Mouse (Mus musculus) brain, adult 2 months (tissue): ENCODE measurements around the gene Rsf1.

Source experiments
- DNase-seq: peaks from one replicate; pipeline ENCODE4 v3.0.0; 2011; ENCODE audit warnings: low read depth, low spot score

The Rsf1 gene

DNA sequence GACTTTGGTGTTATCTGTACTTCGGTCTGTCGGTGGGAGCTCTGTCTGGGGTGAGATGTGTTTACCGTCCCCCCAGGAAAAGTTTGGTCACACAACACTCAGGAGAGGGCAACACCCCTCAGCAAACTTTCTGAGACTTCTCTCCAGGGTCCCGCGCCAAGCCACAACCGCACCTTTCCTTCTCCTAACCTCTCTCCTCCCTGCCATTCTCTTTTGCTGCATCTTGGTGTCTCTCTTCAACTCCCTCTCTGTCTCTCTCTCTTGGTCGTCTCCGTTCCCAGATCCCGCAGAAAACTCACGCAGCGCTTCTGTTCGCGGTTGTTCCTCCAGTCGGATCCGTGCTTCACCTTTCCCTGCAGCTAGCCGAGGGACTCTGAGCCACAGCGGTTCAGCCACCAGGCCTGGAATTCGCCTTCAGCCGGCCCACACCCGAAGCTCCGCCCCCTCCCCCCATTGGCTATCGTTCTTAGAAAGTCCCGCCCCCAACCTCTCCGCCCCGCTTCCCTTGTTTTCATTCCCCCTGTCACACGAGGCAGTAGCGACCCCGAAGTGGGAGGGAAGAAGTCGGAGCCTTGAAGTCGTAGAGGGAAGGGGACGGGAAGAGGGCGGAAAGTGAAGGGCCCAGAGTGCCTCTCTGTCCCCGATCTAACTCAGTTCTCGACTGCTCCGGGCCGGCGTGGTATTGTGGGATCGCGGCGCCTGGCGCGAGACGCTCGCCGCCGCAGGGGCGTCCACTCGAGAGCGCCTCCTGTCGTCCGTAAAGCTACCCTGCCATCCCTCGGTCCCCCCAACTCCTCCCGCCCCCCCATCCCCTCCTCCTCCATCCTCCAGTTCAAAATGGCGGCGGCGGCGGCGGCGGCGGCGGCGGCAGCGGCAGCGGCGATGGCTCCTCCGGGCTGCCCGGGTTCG lies at the start of gene Rsf1, which contains the start of gene Aamdc:
TSS of gene Rsf1 (plus strand) at position 823 of the 909 bp plus-strand sequence.
TSS of gene Aamdc (minus strand) at position 431 of the 909 bp plus-strand sequence.
- peak; percentile 100 for DNase-seq

DNA sequence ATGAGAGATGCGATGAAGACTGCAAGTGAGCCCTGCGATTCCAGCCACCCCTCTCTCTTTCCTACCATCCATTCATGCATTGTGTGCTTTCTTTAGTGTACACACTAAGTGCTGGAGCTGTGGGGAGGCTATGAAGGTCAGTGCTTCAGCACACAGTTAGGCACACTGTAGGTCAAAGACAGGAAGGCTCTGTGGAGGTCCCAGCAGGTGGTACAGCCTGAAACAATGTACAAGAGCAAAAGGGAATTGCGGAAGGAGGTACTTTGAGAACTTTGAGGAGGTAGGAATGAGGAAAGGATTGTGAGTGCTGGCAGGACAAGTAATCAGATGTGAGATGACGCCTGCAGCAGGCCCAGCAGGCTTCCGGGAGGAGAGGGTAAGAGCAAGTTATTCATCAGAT lies 44.2 kb upstream of the Rsf1 start:
- no peak for DNase-seq

DNA sequence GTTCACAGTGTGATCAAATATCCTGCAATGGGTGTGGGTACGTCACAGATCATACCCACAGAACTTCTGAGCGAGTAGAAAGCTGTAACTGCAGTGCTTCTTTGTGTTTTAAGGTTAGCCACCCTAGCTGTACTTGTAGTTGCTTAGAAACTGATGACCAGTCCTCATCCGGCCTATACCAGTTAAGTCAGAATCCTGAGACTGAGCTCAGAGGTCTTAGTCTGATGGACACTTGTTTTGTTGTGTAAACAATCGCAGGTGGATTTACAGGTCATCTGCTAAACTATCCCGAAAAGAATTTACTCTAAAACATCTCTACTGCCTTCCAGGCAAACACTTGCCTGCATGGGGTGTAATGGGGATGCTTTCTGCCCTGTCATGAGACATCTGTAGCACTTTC lies 43.1 kb upstream of the Rsf1 start:
- no peak for DNase-seq

DNA sequence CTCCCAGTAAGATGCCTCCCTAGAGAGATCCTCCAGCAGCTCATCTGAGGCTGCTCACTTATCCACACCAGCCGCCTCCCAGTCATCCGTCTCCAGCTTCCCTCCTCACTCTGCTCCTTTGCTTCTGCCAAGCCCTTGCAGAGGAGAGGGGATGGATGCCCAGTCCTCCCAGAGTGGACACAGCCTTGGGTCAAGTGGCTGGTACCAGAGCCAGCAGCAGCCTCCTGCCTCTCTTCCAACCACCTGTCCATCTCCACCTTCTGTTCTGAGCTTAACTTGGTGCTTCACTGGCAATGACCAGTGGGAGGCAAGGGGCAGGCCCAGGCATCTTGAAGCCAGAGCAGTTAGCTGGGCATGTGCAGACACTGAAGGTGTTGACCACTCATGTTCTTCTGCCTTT lies 33.2 kb upstream of the Rsf1 start:
- peak; percentile 77 for DNase-seq

DNA sequence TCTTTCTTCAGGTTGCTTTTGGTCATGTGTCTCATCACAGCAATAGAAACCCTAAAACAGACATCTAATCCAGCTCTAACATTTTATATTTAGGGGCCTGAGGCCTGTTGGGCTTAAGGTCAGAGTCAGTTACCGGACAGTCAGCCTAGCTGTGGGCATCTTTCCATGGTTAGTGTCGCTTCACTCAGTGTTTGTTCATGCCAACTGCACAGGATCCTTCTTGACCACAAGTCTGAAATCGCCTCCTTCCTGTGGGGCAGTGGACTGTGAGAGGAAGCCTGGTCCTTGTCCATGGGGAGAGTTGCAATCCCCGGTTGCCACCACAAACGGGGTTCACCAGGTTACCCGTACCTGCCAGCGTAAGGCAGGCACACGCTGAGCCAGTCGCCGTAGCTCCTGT lies 30.4 kb upstream of the Rsf1 start:
- no peak for DNase-seq

DNA sequence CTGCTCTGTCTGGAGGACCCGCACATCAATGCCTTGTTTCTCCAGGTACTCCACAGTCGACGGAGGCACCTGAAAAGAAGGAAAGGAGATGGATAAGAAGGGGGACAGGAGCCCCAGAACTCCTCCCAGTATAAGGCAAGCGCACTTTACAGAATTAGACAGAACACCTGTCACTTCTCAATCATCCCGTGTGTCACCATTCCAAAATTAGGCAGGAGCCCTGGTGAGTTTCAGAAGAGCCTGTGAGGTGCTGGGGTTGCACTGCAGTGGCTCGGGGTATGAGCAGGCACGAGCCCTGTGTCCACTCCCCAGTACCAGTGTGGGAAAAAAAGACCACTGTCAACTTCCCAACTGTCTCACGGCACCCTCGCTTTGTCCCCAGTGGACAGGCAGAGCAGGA lies 29.0 kb upstream of the Rsf1 start:
- DNase-seq = no peak

DNA sequence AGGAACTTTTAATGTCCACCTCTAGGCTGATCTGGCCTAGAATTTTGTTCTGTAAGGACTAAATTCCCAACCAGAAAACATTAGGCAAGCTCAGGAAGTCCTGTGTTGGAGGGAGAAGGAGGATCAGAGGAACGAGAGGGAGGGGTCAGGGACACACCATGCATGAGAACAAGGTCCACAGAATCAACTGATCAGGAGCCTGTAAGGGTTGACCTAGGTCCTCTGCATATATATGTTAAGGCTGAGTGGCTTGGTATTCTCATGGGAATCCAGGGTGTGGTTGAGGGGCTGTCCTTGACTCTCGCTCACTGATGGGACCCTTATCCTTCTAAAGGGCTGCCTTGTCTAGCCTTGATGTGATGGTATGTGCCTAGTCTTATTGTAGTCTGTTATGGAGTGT lies 16.1 kb upstream of the Rsf1 start:
- DNase-seq = no peak

DNA sequence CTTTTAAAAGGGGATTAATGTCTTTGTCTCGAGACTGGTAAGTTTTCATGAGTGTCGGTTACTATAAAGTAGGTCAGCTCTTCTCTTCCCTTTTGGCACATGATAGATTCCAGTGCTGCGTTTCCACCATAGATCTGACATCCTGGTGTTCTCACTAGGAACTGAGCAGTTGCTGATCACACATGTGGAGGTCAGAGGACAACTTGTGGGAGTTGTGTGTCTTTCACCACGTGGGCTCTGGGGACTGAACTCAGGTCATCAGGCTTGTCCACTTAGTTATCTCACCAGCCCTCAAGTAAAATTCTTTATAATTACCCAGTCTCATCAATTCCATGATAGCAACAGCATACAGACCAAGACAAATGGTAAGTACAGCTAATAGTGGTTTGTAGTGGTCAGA lies 10.3 kb upstream of the Rsf1 start:
- no peak for DNase-seq

DNA sequence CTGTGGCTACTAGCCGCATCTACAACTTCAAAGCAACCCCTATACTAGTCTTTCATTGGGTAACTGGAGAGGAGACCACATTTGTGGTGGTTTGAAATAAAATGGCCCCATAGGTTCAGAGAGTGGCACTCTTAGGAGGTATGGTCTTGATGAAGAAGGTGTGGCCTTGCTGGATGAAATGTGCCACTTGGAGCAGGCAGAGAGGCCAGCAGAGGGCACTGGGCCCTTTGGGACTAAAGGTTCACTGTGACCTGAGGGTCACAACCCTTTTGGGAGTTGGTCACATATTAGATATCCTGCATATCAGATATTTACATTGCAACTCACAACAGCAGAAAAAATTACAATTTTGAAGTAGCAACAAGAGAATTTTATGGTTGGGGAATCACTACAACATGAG lies 9.3 kb upstream of the Rsf1 start:
- DNase-seq = no peak

DNA sequence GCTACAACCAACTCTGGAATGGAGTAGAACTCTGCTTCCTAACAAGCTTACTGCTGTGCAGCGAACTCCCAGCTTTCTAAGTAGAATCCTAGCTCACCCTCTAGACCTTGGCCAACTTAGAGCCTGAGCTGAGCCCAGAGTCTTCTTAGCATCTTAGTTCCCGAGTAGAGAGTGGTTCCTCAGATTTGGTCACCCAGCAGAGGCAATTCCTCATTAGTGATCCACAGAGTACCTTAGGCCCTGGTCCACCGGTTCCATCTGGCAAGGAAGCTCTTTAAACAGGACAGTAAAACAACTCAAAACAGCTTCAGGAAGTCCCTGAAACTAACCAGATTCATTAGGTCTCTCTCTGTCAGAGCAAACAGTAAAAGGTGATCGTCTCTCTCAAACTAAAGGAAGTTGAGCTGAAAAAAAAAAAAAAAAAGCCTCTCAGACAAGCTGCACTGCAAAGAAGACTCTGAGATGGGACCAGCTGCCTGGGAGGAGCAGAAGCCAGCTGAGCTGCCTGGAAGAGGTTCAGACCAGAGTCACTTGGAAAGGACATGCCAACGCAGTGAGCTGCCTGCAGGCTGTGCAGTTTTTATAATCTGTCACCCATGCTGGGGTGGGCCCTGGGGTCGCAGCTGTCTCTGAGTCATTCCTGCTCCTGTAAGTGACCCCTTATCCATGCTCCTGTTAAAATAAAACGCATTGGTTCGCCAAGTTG lies 1.2 kb upstream of the Rsf1 start:
- DNase-seq = peak; percentile 73

DNA sequence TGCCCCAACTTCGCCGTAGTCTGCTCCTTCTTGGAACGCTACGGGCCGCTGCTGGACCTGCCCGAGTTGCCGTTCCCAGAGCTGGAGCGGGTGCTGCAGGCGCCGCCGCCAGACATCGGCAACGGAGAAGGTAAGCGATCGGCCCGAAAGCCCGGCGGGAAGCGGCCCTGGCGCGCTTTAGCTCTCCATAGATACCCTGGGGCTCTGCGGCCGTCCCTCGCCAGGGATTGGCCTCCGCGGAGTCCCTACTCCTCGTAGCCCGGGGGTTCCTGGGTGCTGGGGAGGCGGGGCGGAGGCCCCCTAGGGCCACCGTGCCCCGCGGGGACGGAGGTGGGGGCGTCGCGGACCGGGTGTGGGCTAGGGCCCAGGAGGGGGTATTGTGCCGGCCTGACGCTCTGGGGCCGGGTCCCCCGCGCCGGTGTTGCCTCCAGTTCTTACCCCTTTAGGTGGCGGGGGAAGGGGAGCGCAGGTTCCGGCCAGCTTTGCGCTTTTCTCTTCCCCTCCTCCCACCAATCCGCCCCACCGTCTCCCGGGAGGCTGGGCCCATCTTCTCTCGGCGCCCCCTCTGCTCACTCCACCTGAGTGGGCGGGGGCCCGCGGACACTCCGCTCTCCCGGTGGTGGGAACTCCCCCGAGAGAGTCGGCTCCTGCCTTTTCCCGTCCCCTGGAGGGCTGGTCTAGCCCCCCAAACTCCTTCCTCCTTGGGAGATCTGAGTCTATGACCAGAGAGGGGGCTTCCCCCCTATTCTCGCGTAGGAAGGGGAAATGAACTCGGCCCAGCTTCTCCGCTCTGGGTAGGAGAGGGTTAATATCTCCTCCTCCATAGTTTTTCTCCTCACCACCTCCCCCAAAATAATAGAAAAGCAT lies 520 bp downstream of the Rsf1 start:
- DNase-seq = peak; percentile 38

DNA sequence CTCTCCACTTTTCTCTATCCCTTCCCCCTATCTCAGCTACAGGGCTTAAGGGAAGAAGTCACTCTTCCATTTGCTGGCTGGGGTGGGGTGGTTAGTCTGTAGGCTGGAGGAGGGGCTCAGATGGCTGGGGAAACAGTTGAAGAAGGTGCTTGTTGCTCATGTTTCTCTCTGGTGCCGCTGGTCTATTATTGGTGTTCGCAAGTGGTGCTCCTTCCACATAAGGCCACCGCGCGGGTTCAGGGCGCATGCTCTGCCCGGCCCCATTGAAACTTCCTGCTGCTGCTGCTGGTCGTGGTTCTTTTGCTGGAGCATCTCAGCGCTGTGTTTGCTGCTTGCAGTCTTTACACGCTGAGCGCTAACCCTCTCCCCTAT lies 1.1 kb downstream of the Rsf1 start:
- DNase-seq = peak; percentile 96

DNA sequence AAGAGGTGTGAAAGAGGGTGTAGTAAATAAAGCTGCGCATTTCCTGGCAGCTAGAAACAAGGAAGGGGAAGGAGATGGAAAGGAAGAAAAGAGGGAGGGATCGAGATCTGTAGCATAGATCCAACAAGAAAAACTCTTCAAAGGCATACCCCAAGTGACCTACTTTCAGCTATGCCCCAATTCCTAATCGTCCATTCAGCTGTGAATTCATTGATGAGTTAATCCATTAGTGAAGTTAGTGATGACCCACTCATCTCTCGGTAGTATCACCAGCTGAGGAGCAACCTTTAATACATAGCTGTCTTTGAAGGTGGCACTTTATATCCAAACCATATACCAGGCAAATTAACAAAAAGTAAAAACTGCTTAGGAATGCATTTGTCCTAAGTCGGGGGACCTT lies 8.8 kb downstream of the Rsf1 start:
- DNase-seq = no peak

DNA sequence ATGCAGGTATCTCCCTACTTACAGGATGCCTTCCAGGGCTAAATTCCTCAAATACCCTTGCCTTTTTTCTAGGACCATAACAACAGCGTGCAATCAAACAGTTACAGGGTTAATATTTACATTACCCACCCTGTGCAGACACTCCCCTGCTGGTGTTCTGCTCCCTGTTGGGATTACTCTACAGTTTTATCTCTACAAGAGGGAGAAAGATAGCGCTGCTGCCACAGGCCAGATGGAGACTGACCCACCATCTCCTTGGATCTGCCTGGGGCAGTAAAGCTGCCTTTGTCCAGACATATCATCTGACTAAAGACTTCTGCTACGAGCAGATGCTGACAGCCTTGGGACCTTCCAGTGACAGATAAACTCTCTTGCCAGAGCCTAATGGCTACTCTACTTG lies 10.8 kb downstream of the Rsf1 start:
- no peak for DNase-seq

DNA sequence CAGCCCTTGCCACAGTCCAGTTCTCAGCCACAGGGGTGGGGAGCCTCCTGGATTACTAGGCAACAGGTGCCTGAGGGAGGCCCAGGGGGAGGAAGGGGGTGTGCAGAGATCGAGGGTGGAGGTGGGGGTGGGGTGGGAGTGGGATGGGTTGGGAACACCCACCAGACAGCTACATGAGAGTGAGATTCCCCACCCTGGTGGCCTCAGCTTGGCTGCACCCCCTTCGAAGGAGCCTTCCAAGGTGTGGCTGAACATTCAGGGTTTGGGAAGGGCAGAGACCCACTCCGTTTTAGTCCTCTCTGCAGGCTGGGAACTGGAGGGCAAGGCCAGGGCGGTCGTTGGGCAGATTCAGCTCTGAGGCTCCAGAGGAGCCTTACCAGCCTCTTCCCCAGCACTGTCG lies 11.6 kb downstream of the Rsf1 start:
- DNase-seq = no peak

DNA sequence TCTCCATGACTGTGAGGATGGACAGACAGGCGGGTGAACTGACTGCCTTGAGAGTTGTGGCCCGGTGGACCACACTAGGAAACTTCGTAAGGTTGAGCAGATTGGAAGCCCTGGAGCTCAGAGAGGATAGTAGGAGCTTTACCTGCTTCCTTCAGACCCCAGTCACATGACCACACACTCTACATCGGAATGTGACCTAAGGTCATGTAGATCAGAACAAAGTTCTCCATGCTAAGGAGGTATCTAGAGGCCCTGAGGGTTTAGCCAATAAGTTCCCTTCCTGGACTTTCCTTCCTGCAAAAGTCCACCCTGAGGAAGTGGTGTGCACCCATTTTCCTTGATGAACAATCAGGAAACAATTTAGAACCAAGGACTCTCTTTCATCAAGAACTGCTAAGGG lies 12.7 kb downstream of the Rsf1 start:
- DNase-seq = no peak

DNA sequence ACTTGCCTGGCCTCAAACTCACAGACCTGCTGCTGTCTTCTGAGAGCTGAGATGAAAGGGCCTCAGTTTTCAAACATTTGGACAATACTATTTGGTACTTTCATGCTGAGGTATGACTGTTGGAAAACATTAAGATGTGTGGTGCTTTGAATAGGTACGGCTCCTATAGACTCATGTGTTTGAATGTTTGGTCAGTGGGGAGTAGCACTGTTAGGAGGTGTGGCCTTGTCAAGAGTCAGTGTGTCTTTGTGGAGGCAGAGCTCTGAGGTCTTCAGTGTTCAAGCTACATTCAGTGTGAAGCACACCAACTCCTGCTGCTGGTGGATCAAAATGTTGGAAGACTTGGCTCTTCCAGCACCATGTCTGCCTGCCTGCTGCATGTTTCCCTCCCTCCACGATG lies 13.8 kb downstream of the Rsf1 start:
- no peak for DNase-seq

DNA sequence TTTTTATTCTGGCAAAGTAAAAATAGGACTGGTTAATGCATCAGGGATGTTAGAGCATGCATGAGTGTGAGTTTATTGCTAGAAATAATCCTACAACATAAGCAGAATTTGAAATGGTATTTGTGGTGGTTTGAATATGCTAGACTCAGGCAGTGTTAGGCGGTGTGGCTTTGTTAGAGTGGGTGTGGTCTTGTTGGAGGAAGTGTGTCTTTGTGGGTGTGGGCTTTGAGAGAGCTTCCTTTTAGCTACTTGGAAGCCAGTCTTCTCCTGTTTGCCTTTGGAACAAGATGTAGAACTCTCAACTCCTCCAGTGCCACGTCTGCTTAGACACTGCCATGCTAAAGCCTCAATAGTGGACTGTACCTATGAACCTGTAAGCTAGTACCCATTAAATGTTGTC lies 18.9 kb downstream of the Rsf1 start:
- no peak for DNase-seq

DNA sequence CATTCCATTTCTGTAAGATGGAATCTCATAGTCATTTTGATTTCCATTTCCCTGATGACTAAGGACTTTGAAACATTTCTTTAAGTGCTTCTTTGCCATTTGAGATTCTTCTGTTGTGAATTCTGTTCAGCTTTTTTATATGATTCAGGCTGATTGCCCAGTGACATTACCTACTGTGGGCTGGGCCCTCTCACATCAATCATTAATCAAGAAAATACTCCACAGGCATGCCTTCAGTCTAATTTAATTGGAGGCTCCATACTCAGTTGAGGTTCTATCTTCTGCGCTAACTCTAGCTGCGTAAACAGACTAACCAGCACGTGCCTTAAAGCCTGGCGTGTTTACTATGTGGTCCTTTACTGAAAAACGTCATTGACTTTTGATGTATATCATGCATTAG lies 41.7 kb downstream of the Rsf1 start:
- no peak for DNase-seq

DNA sequence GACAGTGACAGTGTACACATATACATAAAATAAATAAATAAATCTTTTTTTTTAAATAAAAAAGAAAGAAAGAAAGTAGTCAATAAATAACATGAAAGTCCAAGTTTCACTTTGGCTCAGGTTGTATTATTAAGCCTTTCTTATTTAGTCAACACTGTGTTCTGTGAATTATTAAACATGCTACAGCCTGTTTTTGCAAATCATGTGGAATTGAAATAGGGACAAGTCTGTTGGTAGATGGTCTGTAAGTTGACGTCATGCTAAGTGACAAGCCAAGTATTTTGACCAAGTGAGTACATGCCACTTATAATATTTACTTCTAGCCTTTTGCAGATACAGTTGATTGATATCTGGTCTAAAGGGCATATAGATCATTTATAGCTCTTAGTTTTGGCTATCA lies 43.0 kb downstream of the Rsf1 start:
- no peak for DNase-seq

DNA sequence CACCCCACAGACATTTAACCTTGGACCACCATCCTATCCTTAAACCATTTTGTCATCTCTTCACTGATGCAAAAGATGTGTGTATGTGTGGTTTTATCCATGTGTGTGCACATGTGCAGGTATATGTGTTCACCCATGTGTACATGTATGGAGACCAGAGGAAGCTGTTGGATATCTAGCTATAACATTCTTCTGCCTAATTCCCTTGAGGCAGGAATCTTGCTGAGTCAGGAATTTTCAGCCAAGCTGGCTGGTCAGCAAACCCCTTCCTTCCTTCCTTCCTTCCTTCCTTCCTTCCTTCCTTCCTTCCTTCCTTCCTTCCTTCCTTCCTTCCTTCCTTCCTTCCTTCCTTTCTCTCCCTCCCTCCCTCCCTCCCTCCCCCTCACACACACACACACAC lies 43.7 kb downstream of the Rsf1 start:
- DNase-seq = no peak

DNA sequence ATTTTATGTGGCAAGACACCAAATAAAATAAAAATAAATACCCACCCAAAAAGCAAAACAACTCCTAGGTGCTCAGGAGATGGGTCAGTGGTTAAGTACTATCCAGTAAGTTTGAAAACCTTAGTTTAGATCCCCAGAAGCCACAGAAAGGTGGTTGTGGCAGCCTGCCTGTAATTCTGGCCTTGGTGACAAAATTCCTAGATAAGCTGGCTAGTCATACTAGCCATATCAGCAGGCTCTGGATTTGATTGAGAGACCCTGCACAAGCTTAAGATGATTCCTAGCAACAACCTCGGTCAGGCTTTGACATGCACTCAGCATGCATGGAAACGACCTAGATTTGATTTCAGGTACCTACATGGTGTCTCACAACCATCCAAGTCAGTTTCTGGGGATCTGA lies 49.7 kb downstream of the Rsf1 start:
- no peak for DNase-seq
